Mouse (Mus musculus) MEL (cell line): ENCODE results near the gene 1700020N01Rik. TPM values are rescaled to one million over a fixed set of nuclear protein-coding genes. Genes with fewer than 3 reads are reported as not detected.

Source experiments
- DNase-seq: peaks from one replicate; pipeline ENCODE4 v3.0.0; 2011; ENCODE audit warnings: low read depth, low spot score
- H3K27ac ChIP-seq: 2 replicates; pipeline ENCODE4 v1.5.1; 2012; ENCODE audit warnings: low read depth, mild to moderate bottlenecking, control low read depth, low read length, moderate library complexity; ENCODE audit not compliant: control insufficient read depth
- H3K27me3 ChIP-seq, 2 experiments: fragments of 150-350 bp in 1 of 2; sonication (generic) in 1 of 2; 2 replicates each; pipeline ENCODE4 v1.6.1; 2012; ENCODE audit warnings: low read length in 2 of 2, mild to moderate bottlenecking in 2 of 2, improper control_type of control experiment in 1 of 2, moderate library complexity in 1 of 2; ENCODE audit not compliant: insufficient read depth in 2 of 2, control insufficient read depth in 1 of 2
- H3K36me3 ChIP-seq, 2 experiments: 2 replicates each; pipeline ENCODE4 v1.6.1; 2012 to 2014; ENCODE audit warnings: low read length in 2 of 2, improper control_type of control experiment in 1 of 2, inconsistent platforms in 1 of 2, mild to moderate bottlenecking in 1 of 2; ENCODE audit not compliant: insufficient read depth in 2 of 2, control insufficient read depth in 1 of 2
- H3K4me1 ChIP-seq, 2 experiments: fragments of 150-350 bp in 1 of 2; sonication (generic) in 1 of 2; 2 replicates each; pipeline ENCODE4 v1.6.1; 2012; ENCODE audit warnings: low read length in 2 of 2, improper control_type of control experiment in 1 of 2, mild to moderate bottlenecking in 1 of 2; ENCODE audit not compliant: insufficient read depth in 2 of 2, control insufficient read depth in 1 of 2
- H3K4me3 ChIP-seq, 2 experiments: fragments of 150-350 bp in 1 of 2; sonication (generic) in 1 of 2; 2 replicates each; pipeline ENCODE4 v1.5.1; 2012; ENCODE audit warnings: low read depth in 2 of 2, low read length in 2 of 2, mild to moderate bottlenecking in 2 of 2, moderate library complexity in 2 of 2, control low read depth in 1 of 2, improper control_type of control experiment in 1 of 2; ENCODE audit not compliant: control insufficient read depth in 1 of 2, insufficient read depth in 1 of 2
- H3K79me2 ChIP-seq: 2 replicates; pipeline ENCODE4 v1.6.1; 2012; ENCODE audit warnings: mild to moderate bottlenecking, low read length, moderate library complexity; ENCODE audit not compliant: control insufficient read depth, poor library complexity, insufficient read depth
- H3K9ac ChIP-seq: 2 replicates; pipeline ENCODE4 v1.6.1; 2012; ENCODE audit warnings: low read depth, mild to moderate bottlenecking, control low read depth, low read length, moderate library complexity; ENCODE audit not compliant: control insufficient read depth, poor library complexity, severe bottlenecking
- H3K9me3 ChIP-seq: fragments of 150-350 bp; sonication (generic); replicated peaks from 2 replicates; pipeline ENCODE4 v1.6.1; 2012; ENCODE audit warnings: mild to moderate bottlenecking, low read length, improper control_type of control experiment, moderate library complexity; ENCODE audit not compliant: insufficient read depth
- CHD1 ChIP-seq: IDR thresholded peaks from 2 replicates; pipeline ENCODE4 v1.6.1; 2012; ENCODE audit warnings: low read depth, mild to moderate bottlenecking, inconsistent platforms, low read length, improper control_type of control experiment
- CHD2 ChIP-seq: IDR thresholded peaks from 2 replicates; pipeline ENCODE4 v1.6.1; 2011; ENCODE audit warnings: low read length, improper control_type of control experiment
- CTCF ChIP-seq, 3 experiments: IDR thresholded peaks in 2 of 3; conservative IDR thresholded peaks in 1 of 3; 2 replicates each; pipeline ENCODE4 v1.5.1; 2011 to 2012; ENCODE audit warnings: low read length in 3 of 3, low read depth in 2 of 3, mild to moderate bottlenecking in 2 of 3, improper control_type of control experiment in 1 of 3, inconsistent platforms in 1 of 3, mixed read lengths in 1 of 3, moderate library complexity in 1 of 3; ENCODE audit not compliant: control insufficient read depth in 1 of 3, insufficient read depth in 1 of 3, poor library complexity in 1 of 3, severe bottlenecking in 1 of 3
- E2F4 ChIP-seq: IDR thresholded peaks from 2 replicates; pipeline ENCODE4 v1.6.1; 2011; ENCODE audit warnings: low read depth, low read length, improper control_type of control experiment, borderline replicate concordance
- ELF1 ChIP-seq: IDR thresholded peaks from 2 replicates; pipeline ENCODE4 v1.6.1; 2014; ENCODE audit warnings: low read depth, mild to moderate bottlenecking, inconsistent platforms, low read length, improper control_type of control experiment, moderate library complexity
- EP300 ChIP-seq, 2 experiments: IDR thresholded peaks; 2 replicates each; pipeline ENCODE4 v1.6.1; 2011; ENCODE audit warnings: improper control_type of control experiment in 2 of 2, low read length in 2 of 2, low read depth in 1 of 2, mild to moderate bottlenecking in 1 of 2
- GABPA ChIP-seq: IDR thresholded peaks from 2 replicates; pipeline ENCODE4 v1.6.1; 2012; ENCODE audit warnings: low read depth, mild to moderate bottlenecking, inconsistent platforms, low read length, improper control_type of control experiment, moderate library complexity
- GATA1 ChIP-seq: IDR thresholded peaks from 2 replicates; pipeline ENCODE4 v1.6.1; 2011; ENCODE audit warnings: low read depth, low read length, improper control_type of control experiment
- HCFC1 ChIP-seq: IDR thresholded peaks from 2 replicates; pipeline ENCODE4 v1.6.1; 2012; ENCODE audit warnings: low read depth, mild to moderate bottlenecking, inconsistent platforms, low read length, improper control_type of control experiment, moderate library complexity
- KAT2A ChIP-seq: conservative IDR thresholded peaks from 2 replicates; pipeline ENCODE4 v1.6.1; 2012; ENCODE audit warnings: low read depth, low read length, improper control_type of control experiment, inconsistent platforms
- MAX ChIP-seq: IDR thresholded peaks from 2 replicates; pipeline ENCODE4 v1.6.1; 2011; ENCODE audit warnings: low read length, improper control_type of control experiment
- MAZ ChIP-seq: IDR thresholded peaks from 2 replicates; pipeline ENCODE4 v1.6.1; 2012; ENCODE audit warnings: low read depth, mild to moderate bottlenecking, inconsistent platforms, low read length, improper control_type of control experiment
- MEF2A ChIP-seq: IDR thresholded peaks from 2 replicates; pipeline ENCODE4 v1.6.1; 2014; ENCODE audit warnings: low read depth, mild to moderate bottlenecking, inconsistent platforms, low read length, improper control_type of control experiment; ENCODE audit not compliant: poor library complexity, insufficient replicate concordance, severe bottlenecking; ENCODE audit errors: extremely low read depth
- MXI1 ChIP-seq: IDR thresholded peaks from 2 replicates; pipeline ENCODE4 v1.6.1; 2011; ENCODE audit warnings: mild to moderate bottlenecking, low read depth, low read length, improper control_type of control experiment
- MYB ChIP-seq: IDR thresholded peaks from 2 replicates; pipeline ENCODE4 v1.6.1; 2011; ENCODE audit warnings: mild to moderate bottlenecking, low read depth, low read length, improper control_type of control experiment
- MYC ChIP-seq: IDR thresholded peaks from 2 replicates; pipeline ENCODE4 v1.6.1; 2011; ENCODE audit warnings: low read depth, mild to moderate bottlenecking, low read length, improper control_type of control experiment, moderate library complexity
- NELFE ChIP-seq: IDR thresholded peaks from 2 replicates; pipeline ENCODE4 v1.6.1; 2011; ENCODE audit warnings: low read depth, low read length, improper control_type of control experiment
- POLR2A ChIP-seq, 2 experiments: IDR thresholded peaks; 2 replicates each; pipeline ENCODE4 v1.6.1; 2011 to 2012; ENCODE audit warnings: low read length in 2 of 2, mild to moderate bottlenecking in 2 of 2, control low read depth in 1 of 2, improper control_type of control experiment in 1 of 2, low read depth in 1 of 2, moderate library complexity in 1 of 2; ENCODE audit not compliant: control insufficient read depth in 1 of 2, insufficient read depth in 1 of 2, poor library complexity in 1 of 2
- SIN3A ChIP-seq: IDR thresholded peaks from 2 replicates; pipeline ENCODE4 v1.6.1; 2012; ENCODE audit warnings: low read length, improper control_type of control experiment, inconsistent platforms
- SMC3 ChIP-seq: IDR thresholded peaks from 2 replicates; pipeline ENCODE4 v1.6.1; 2011; ENCODE audit warnings: low read depth, low read length, improper control_type of control experiment
- TCF12 ChIP-seq: IDR thresholded peaks from 2 replicates; pipeline ENCODE4 v1.6.1; 2014; ENCODE audit warnings: low read depth, mild to moderate bottlenecking, inconsistent platforms, low read length, improper control_type of control experiment, moderate library complexity
- ZKSCAN1 ChIP-seq: IDR thresholded peaks from 2 replicates; pipeline ENCODE4 v1.6.1; 2012; ENCODE audit warnings: low read depth, mild to moderate bottlenecking, inconsistent platforms, low read length, improper control_type of control experiment, moderate library complexity
- ZNF384 ChIP-seq: IDR thresholded peaks from 2 replicates; pipeline ENCODE4 v1.6.1; 2012; ENCODE audit warnings: low read depth, mild to moderate bottlenecking, inconsistent platforms, low read length, improper control_type of control experiment
- polyA plus RNA-seq, 2 experiments: library from polyadenylated mRNA; stranded (reverse) in 1 of 2; unstranded in 1 of 2; fragments of >175 nt in 1 of 2; fragments of >200 nt in 1 of 2; gene quantifications; 2 replicates each; pipeline versions ENCODE4 v1.2.1 to v1.2.4; 2012; ENCODE audit warnings: low replicate concordance in 2 of 2, low read depth in 1 of 2; ENCODE audit not compliant: insufficient read length in 2 of 2, insufficient read depth in 1 of 2, missing spikeins in 1 of 2
- total RNA-seq: library from RNA; depleted of rRNA; stranded (reverse); fragments of 300-350 nt; gene quantifications from 2 replicates; pipeline ENCODE4 v1.2.3, GENCODE M21; 2012

1700020N01Rik gene
- total and polyA plus RNA-seq, 3 experiments = 0.60 TPM; not detected in 2

GRCm38 (mm10) chr10:21653469-21653868 is 60.5 kb downstream of the 1700020N01Rik start:
- H3K27me3 ChIP-seq = no peaks in the 10 kb centered on the region; a peak in 2 of 4 replicates
- no peak for DNase-seq

GRCm38 (mm10) chr10:21659576-21660246 is 66.8 kb downstream of the 1700020N01Rik start:
- no peak overlapping the region for H3K9ac ChIP-seq
- H3K79me2 ChIP-seq = no peaks in the 10 kb centered on the region
- H3K4me3 ChIP-seq = no peak overlapping the region
- H3K27ac ChIP-seq = no peak overlapping the region
- DNase-seq = peak; percentile 2
- no peaks in the 10 kb centered on the region for H3K36me3 ChIP-seq
- H3K9me3 ChIP-seq = no peaks in the 10 kb centered on the region
- no peaks in the 10 kb centered on the region for H3K4me1 ChIP-seq
- TF ChIP-seq NELFE (no peak), ZKSCAN1 (no peak), GATA1 (no peak), EP300 (IDR thresholded peaks at IDR 0.05; ENCODE audit: low read depth in 1 of 2, low read length in 2 of 2) (no peak), ZNF384 (no peak)
- H3K27me3 ChIP-seq = peaks cover 0 to 1% of the 10 kb centered on the region in 2 experiments; a peak in 1 of 4 replicates

More at GRCm38 (mm10) chr10:21653469-21653868, 60.5 kb downstream of the 1700020N01Rik start:
- TF ChIP-seq E2F4 (no peak), TCF12 (no peak), KAT2A (no peak), POLR2A (IDR thresholded peaks at IDR 0.05; ENCODE audit: control insufficient read depth in 1 of 2, insufficient read depth in 1 of 2, low read depth in 1 of 2, low read length in 2 of 2, poor library complexity in 1 of 2) (no peak), ZNF384 (no peak), CHD2 (no peak), MAZ (no peak), MEF2A (no peak), SIN3A (no peak), CHD1 (no peak), MAX (no peak), SMC3 (no peak), GABPA (no peak), MYB (no peak), MYC (no peak), MXI1 (no peak), HCFC1 (no peak), ELF1 (no peak), CTCF (IDR thresholded peaks at IDR 0.05 in 2 of 3, conservative IDR thresholded peaks at IDR 0.05 in 1 of 3; ENCODE audit: control insufficient read depth in 1 of 3, insufficient read depth in 1 of 3, low read depth in 2 of 3, low read length in 3 of 3, poor library complexity in 1 of 3, severe bottlenecking in 1 of 3) (no peak)
- H3K4me1 ChIP-seq = no peaks in the 10 kb centered on the region
- no peak overlapping the region for H3K27ac ChIP-seq
- H3K4me3 ChIP-seq = no peak overlapping the region
- no peaks in the 10 kb centered on the region for H3K79me2 ChIP-seq
- H3K9ac ChIP-seq = no peak overlapping the region
- H3K36me3 ChIP-seq = no peaks in the 10 kb centered on the region
- no peaks in the 10 kb centered on the region for H3K9me3 ChIP-seq
